Mouse (Mus musculus): ENCODE results near the gene Myb. TPM values are rescaled to one million over a fixed set of nuclear protein-coding genes. Genes with fewer than 3 reads are reported as not detected.

Myb gene
- polyA plus RNA-seq, 1 experiment from 2014 or later: 5.6 TPM

Other genes starting within 250 kb of the Myb start
- 38.0 and 41.5 TPM in 2 replicates for gene Ahi1, start 208.4 kb downstream of the Myb start, polyA plus RNA-seq (2015; fragmentation: Nextera tagmentation; extraction: Ambion mirVana)
- 108 and 120 TPM in 2 replicates for gene Hbs1l, start 135.0 kb upstream of the Myb start, polyA plus RNA-seq (2015; fragmentation: Nextera tagmentation; extraction: Ambion mirVana)
- 0.06 and 0.08 TPM in 2 replicates for gene Aldh8a1, start 216.3 kb upstream of the Myb start, polyA plus RNA-seq (2015; fragmentation: Nextera tagmentation; extraction: Ambion mirVana)